Mouse (Mus musculus): ENCODE measurements around the gene Tle4.
A peak's percentile ranks its signal among the peaks of the same experiment; 100 is the strongest.

- TF ChIP-seq CTCF (IDR thresholded peaks at IDR 0.05; ENCODE audit: low read depth, low read length) (no peak), EP300 (IDR thresholded peaks at IDR 0.05; ENCODE audit: insufficient read depth, low read depth, low read length) (0 out of 2 replicates have a peak, but pooled peaks have one; percentile 16)
Measured at GRCm38 (mm10) chr19:14597917-14598689, at the start of gene Tle4.

Measured in ES-Bruce4 (cell line).